Mouse (Mus musculus) small intestine, adult 2 months (tissue): ENCODE results near the gene Cyp2b13.
"Not testable (repeated sequence)": the region's sequence is repeated elsewhere in the genome, so short reads cannot be mapped to it uniquely, and the experiment has no call there.

Experiments used
- CTCF ChIP-seq: fragments of 200-500 bp; IDR thresholded peaks from 2 replicates; pipeline ENCODE4 v1.5.1; 2012; ENCODE audit warnings: low read depth, mild to moderate bottlenecking, control low read depth, inconsistent platforms, low read length, moderate library complexity, mixed read lengths; ENCODE audit not compliant: insufficient replicate concordance, insufficient read length; ENCODE audit errors: extremely low read depth
- POLR2A ChIP-seq: fragments of 200-500 bp; IDR thresholded peaks from 2 replicates; pipeline ENCODE4 v1.6.1; 2012; ENCODE audit warnings: low read depth, mild to moderate bottlenecking, control low read depth, inconsistent platforms, low read length, moderate library complexity

DNA sequence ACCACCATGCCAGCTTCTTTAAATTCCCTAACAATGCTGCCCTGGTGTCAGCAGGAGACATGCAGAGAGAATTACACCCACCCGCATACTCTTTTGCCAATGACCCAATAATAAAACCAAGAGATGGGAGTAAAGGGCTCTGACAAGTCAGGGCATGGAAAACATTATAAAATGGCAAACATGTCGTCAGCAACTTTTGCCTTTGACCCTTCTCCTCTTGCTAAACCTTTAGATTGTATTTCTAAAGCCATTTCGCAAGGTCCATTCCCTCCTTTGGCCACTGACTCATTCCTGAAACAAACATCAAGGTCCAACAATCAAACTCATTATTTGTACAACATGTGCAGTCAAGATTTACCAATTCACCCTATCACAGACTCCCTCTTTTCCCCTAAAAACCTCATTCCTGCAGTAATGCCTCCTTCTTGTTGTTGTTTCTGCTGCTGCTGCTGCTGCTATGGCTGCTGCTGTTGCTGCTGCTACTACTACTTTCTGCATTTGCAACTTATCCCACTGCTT lies 41.4 kb upstream of the Cyp2b13 start:
- not testable (repeated sequence) for TF ChIP-seq CTCF, POLR2A
